Mouse (Mus musculus): Measurements from ENCODE around the gene Col23a1.

Gene Col23a1

GRCm38 (mm10) chr11:51542424-51542823 is 252.7 kb downstream of the Col23a1 start:
- no peak for DNase-seq (ENCODE audit: low read depth)

- DNase-seq (ENCODE audit: low read depth) = no peak
Measured at GRCm38 (mm10) chr11:51543487-51544050, 253.8 kb downstream of the Col23a1 start.

GRCm38 (mm10) chr11:51544413-51544812 is 254.7 kb downstream of the Col23a1 start:
- DNase-seq (ENCODE audit: low read depth) = no peak

GRCm38 (mm10) chr11:51545811-51546210 is 256.1 kb downstream of the Col23a1 start:
- DNase-seq (ENCODE audit: low read depth) = no peak

- DNase-seq (ENCODE audit: low read depth) = no peak
Measured at GRCm38 (mm10) chr11:51551253-51551652, 261.5 kb downstream of the Col23a1 start.

GRCm38 (mm10) chr11:51552091-51552490 is 262.4 kb downstream of the Col23a1 start:
- DNase-seq (ENCODE audit: low read depth) = no peak

GRCm38 (mm10) chr11:51554590-51554989 is 264.9 kb downstream of the Col23a1 start:
- no peak for DNase-seq (ENCODE audit: low read depth)

- DNase-seq (ENCODE audit: low read depth) = no peak
Measured at GRCm38 (mm10) chr11:51555066-51555465, 265.3 kb downstream of the Col23a1 start.

- DNase-seq (ENCODE audit: low read depth) = no peak
Measured at GRCm38 (mm10) chr11:51563276-51563675, 273.6 kb downstream of the Col23a1 start.

- DNase-seq (ENCODE audit: low read depth) = no peak
Measured at GRCm38 (mm10) chr11:51565062-51565461, 275.3 kb downstream of the Col23a1 start.

- DNase-seq (ENCODE audit: low read depth) = peak; percentile 33
Measured at GRCm38 (mm10) chr11:51565951-51566350, 276.2 kb downstream of the Col23a1 start.

- DNase-seq (ENCODE audit: low read depth) = no peak
Measured at GRCm38 (mm10) chr11:51568801-51569200, 279.1 kb downstream of the Col23a1 start.

GRCm38 (mm10) chr11:51576454-51576853 is 286.7 kb downstream of the Col23a1 start:
- DNase-seq (ENCODE audit: low read depth) = no peak

- DNase-seq (ENCODE audit: low read depth) = peak; percentile 73
Measured at GRCm38 (mm10) chr11:51577587-51577986, 287.9 kb downstream of the Col23a1 start.

GRCm38 (mm10) chr11:51579024-51579423 is 289.3 kb downstream of the Col23a1 start:
- DNase-seq (ENCODE audit: low read depth) = peak; percentile 42

- DNase-seq (ENCODE audit: low read depth) = peak; percentile 74
Measured at GRCm38 (mm10) chr11:51582713-51583112, 293.0 kb downstream of the Col23a1 start.

GRCm38 (mm10) chr11:51584057-51584430 is 294.3 kb downstream of the Col23a1 start:
- no peak for DNase-seq (ENCODE audit: low read depth)

- peak; percentile 96 for DNase-seq (ENCODE audit: low read depth)
Measured at GRCm38 (mm10) chr11:51584431-51585248, 294.9 kb downstream of the Col23a1 start, which contains the start of gene Phykpl. Gene Phykpl (plus strand): TSS chr11:51584757.

- peak; percentile 34 for DNase-seq (ENCODE audit: low read depth)
Measured at GRCm38 (mm10) chr11:51585608-51586252, 296.0 kb downstream of the Col23a1 start.

- DNase-seq (ENCODE audit: low read depth) = no peak
Measured at GRCm38 (mm10) chr11:51586411-51586810, 296.7 kb downstream of the Col23a1 start.

- DNase-seq (ENCODE audit: low read depth) = no peak
Measured at GRCm38 (mm10) chr11:51587059-51587458, 297.3 kb downstream of the Col23a1 start.

- peak; percentile 33 for DNase-seq (ENCODE audit: low read depth)
Measured at GRCm38 (mm10) chr11:51588833-51589232, 299.1 kb downstream of the Col23a1 start.

GRCm38 (mm10) chr11:51590002-51590401 is 300.3 kb downstream of the Col23a1 start:
- no peak for DNase-seq (ENCODE audit: low read depth)
